Mouse (Mus musculus) heart, postnatal 0 days (tissue): ENCODE results near the gene Itga3. TPM values are rescaled to one million over a fixed set of nuclear protein-coding genes. Genes with fewer than 3 reads are reported as not detected.

ENCODE experiments used
- ATAC-seq: fragments of 200-750 bp; cut with Nextera tagmentation; 2 replicates; pipeline ENCODE4 v1.8.0; 2017; ENCODE audit warnings: low read depth, moderate number of reproducible peaks, moderate library complexity; ENCODE audit not compliant: insufficient read depth
- DNase-seq: peaks from one replicate; pipeline ENCODE4 v3.0.0-alpha.2; 2016; ENCODE audit warnings: low spot score
- H3K27ac ChIP-seq: fragments of 300-500 bp; sonication (generic); 2 replicates; pipeline ENCODE4 v1.5.1; 2014; ENCODE audit warnings: low read depth, mild to moderate bottlenecking
- H3K27me3 ChIP-seq: fragments of 300-500 bp; sonication (generic); 2 replicates; pipeline ENCODE4 v1.6.1; 2014; ENCODE audit warnings: low read length, mixed read lengths; ENCODE audit not compliant: control insufficient read depth, insufficient read depth
- H3K36me3 ChIP-seq: fragments of 300-500 bp; sonication (generic); replicated peaks from 2 replicates; pipeline ENCODE4 v1.6.1; 2014; ENCODE audit warnings: low read length, mixed read lengths; ENCODE audit not compliant: control insufficient read depth, insufficient read depth
- H3K4me1 ChIP-seq: fragments of 300-500 bp; sonication (generic); 2 replicates; pipeline ENCODE4 v1.6.1; 2014; ENCODE audit warnings: antibody characterized with exemption; ENCODE audit not compliant: control insufficient read depth, insufficient read depth
- H3K4me2 ChIP-seq: fragments of 300-500 bp; sonication (generic); 2 replicates; pipeline ENCODE4 v1.6.1; 2014; ENCODE audit warnings: low read depth, mild to moderate bottlenecking, low read length, moderate library complexity
- H3K4me3 ChIP-seq: fragments of 300-500 bp; sonication (generic); 2 replicates; pipeline ENCODE4 v1.5.1; 2014; ENCODE audit warnings: low read depth, low read length
- H3K9ac ChIP-seq: fragments of 300-500 bp; sonication (generic); replicated peaks from 2 replicates; pipeline ENCODE4 v1.6.1; 2014; ENCODE audit warnings: low read depth, low read length, mixed read lengths
- H3K9me3 ChIP-seq: fragments of 300-500 bp; sonication (generic); replicated peaks from 2 replicates; pipeline ENCODE4 v1.6.1; 2016; ENCODE audit warnings: low read length; ENCODE audit not compliant: control insufficient read depth
- CTCF ChIP-seq: IDR thresholded peaks from 2 replicates; pipeline ENCODE4 v1.5.1; 2016; ENCODE audit warnings: antibody characterized with exemption, control low read depth, low read depth
- EP300 ChIP-seq: IDR thresholded peaks from 2 replicates; pipeline ENCODE4 v1.6.1; 2016; ENCODE audit warnings: antibody characterized with exemption, low read depth
- WGBS: fragments of 180-500 bp; shearing (Covaris S2); extraction: QIAGEN DNeasy Blood & Tissue Kit; methylation state at CpG from one replicate; pipeline ENCODE4 v1.1.7; 2014; 5-methylcytosine and 5-hydroxymethylcytosine counted together
- polyA plus RNA-seq: library from polyadenylated mRNA; unstranded; fragments of >200 nt; fragmentation: Nextera tagmentation; extraction: Ambion mirVana; gene quantifications from 2 replicates; pipeline ENCODE4 v1.2.1, GENCODE M21; 2015
- total RNA-seq: library from RNA; depleted of rRNA; stranded (reverse); fragments of >200 nt; gene quantifications from 2 replicates; pipeline ENCODE4 v1.2.3, GENCODE M21; 2014; ENCODE audit warnings: low replicate concordance

The Itga3 gene
- total and polyA plus RNA-seq, 2 experiments from 2014 or later, result 6.6 to 47.8 TPM

- no peak overlapping the region for H3K9ac ChIP-seq
- peaks cover 61% of the 10 kb centered on the region for H3K36me3 ChIP-seq
- H3K27ac ChIP-seq, result no peak overlapping the region
- no peak overlapping the region for H3K4me3 ChIP-seq
- H3K9me3 ChIP-seq, result no peaks in the 10 kb centered on the region
- H3K4me1 ChIP-seq, result 0 out of 2 replicates have a peak, but pooled peaks cover 3% of the 10 kb centered on the region
- H3K4me2 ChIP-seq, result no peak overlapping the region
- 64% methylated on average over 10 of the region's 10 CpGs for WGBS
- H3K27me3 ChIP-seq, result no peaks in the 10 kb centered on the region
- TF ChIP-seq EP300, result no peak
- TF ChIP-seq CTCF, result no peak
- ATAC-seq (no peak), DNase-seq (no peak)
Observed at GRCm38 (mm10) chr11:95034902-95035301, 41.7 kb downstream of the Itga3 start.

DNA sequence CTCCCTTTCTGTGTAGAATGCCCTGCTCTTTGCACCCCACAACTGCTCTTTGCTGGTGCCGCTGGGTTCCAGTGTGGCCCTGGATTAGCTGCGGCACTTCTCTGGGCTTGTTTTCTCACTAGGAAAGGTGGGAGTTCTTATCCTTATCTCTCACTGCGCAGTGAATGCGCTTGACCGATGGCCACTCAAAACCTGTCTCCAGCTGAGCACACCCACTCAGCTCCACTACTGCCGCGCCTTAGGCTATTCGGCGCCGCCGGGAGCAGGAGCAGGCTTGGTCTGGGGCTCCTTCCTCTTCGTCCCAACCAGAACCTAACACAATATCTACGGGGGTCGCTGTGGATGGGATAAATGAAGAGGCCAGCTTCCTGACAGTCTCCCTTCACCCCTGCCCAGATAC, 43.0 kb downstream of the Itga3 start:
- no peak for DNase-seq
- Histone ChIP-seq H3K4me2 (no peak overlapping the region), H3K27me3 (no peaks in the 10 kb centered on the region), H3K27ac (no peak overlapping the region), H3K4me1 (no peaks in the 10 kb centered on the region), H3K9me3 (no peaks in the 10 kb centered on the region), H3K9ac (no peak overlapping the region), H3K4me3 (no peak overlapping the region), H3K36me3 (peaks cover 64% of the 10 kb centered on the region)
- TF ChIP-seq EP300 (no peak), CTCF (no peak)
- no peak for ATAC-seq
- 43% methylated on average over 14 of the region's 14 CpGs for WGBS

DNA sequence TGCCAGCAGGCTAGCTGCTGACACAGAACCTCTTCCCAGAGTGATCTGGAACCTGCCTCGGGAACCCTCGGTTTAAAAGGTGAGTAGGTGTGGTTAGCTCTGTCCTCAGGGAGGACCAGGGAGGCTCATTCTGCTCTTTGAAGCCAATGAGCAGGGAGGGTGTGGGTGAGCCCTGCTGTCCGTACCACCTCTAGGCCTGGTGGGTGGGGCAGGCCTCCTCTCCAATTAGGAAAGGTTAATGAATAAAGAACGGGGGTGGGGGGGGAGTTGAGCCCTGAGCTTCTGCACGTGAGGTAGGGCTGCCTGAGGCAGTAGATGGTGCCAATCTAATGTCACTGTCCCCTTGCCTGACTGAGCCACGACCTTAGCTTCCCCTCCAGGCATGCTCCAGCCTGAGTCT, 43.7 kb downstream of the Itga3 start:
- TF ChIP-seq CTCF, result no peak
- TF ChIP-seq EP300, result no peak
- Histone ChIP-seq H3K27me3 (no peaks in the 10 kb centered on the region), H3K4me3 (no peak overlapping the region), H3K4me1 (no peaks in the 10 kb centered on the region), H3K27ac (no peak overlapping the region), H3K4me2 (no peak overlapping the region), H3K9me3 (no peaks in the 10 kb centered on the region), H3K9ac (no peak overlapping the region), H3K36me3 (peaks cover 62% of the 10 kb centered on the region)
- DNase-seq (no peak), ATAC-seq (no peak)
- WGBS, result 42% methylated on average over 6 of the region's 6 CpGs

DNA sequence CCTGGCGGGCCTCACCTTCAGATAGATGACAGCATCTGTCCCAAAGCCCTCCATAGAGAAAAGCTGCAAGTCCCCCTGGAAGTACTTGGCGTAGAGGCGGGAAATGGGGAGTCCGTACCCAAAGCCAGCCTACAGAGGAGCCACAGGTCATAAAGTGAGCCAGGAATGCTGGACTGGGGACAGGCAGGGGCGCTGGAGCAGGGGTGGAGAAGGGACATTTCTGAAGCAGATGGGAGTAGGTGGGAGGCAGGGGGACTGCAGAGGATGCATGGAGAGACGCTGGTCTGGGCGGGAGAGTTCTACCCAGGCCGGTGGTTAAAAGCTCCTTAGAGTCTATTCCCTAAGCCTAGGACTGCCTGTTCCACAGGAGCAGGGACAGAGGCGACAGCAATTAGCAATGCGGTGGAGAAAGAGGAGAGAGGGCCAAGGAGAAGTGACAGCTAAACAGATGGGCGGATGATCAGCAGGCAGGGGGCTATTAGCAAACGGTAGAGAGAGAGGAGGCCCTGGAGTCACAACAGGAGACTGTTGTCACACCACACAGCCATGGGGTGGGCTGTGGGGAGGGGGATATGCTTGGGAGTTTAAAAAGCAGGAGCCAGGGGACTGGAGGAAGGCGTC, 48.6 kb downstream of the Itga3 start:
- Histone ChIP-seq H3K27ac (no peak overlapping the region), H3K36me3 (peaks cover 70% of the 10 kb centered on the region), H3K4me2 (no peak overlapping the region), H3K9me3 (no peaks in the 10 kb centered on the region), H3K9ac (no peak overlapping the region), H3K4me1 (no peaks in the 10 kb centered on the region), H3K27me3 (no peaks in the 10 kb centered on the region), H3K4me3 (no peak overlapping the region)
- no peak for ATAC-seq
- DNase-seq, result no peak
- WGBS, result 51% methylated on average over 13 of the region's 13 CpGs
- no peak for TF ChIP-seq EP300
- TF ChIP-seq CTCF, result no peak

- Histone ChIP-seq H3K9me3 (no peaks in the 10 kb centered on the region), H3K27ac (no peak overlapping the region), H3K4me2 (no peak overlapping the region), H3K4me3 (no peak overlapping the region), H3K9ac (no peak overlapping the region), H3K36me3 (peaks cover 63% of the 10 kb centered on the region), H3K4me1 (no peaks in the 10 kb centered on the region), H3K27me3 (no peaks in the 10 kb centered on the region)
- no peak for DNase-seq
- 79% methylated on average over 6 of the region's 6 CpGs for WGBS
- no peak for ATAC-seq
- TF ChIP-seq EP300 (no peak), CTCF (no peak)
Observed at GRCm38 (mm10) chr11:95026849-95027248, 49.8 kb downstream of the Itga3 start.

DNA sequence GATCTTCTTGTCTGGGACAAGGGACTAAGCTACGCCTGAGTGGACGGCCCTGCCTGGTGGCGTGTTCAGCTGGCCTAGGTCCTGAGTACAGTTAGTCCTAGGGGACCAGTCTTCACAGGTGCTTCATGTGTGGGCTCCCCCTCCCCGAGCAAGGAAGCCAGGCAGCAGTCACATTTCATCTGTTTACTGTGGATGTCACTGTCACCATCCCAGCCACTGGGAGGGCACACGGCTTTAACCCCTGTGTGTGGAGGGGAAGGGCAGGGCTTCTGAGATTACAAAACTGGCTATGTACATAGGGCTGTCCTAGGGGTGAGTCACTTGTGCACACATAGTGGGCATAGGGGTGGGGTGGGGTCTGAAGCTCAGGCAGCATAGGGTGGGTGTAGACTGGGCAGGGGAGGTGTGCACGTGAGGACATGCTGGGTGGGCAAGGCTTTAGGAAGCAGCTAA, 50.5 kb downstream of the Itga3 start:
- no peaks in the 10 kb centered on the region for H3K9me3 ChIP-seq
- peaks cover 57% of the 10 kb centered on the region for H3K36me3 ChIP-seq
- no peak for TF ChIP-seq CTCF
- H3K4me3 ChIP-seq, result no peak overlapping the region
- 75% methylated on average over 6 of the region's 6 CpGs for WGBS
- DNase-seq (no peak), ATAC-seq (no peak)
- H3K27ac ChIP-seq, result no peak overlapping the region
- no peak overlapping the region for H3K4me2 ChIP-seq
- no peak overlapping the region for H3K9ac ChIP-seq
- H3K27me3 ChIP-seq, result no peaks in the 10 kb centered on the region
- H3K4me1 ChIP-seq, result no peaks in the 10 kb centered on the region
